Mouse (Mus musculus) hindbrain, embryonic 16.5 days (tissue): ENCODE data around the gene Reep6. TPM values are rescaled to one million over a fixed set of nuclear protein-coding genes. Genes with fewer than 3 reads are reported as not detected.

Experiments used
- ATAC-seq: fragments of 200-750 bp; cut with Nextera tagmentation; 2 replicates; pipeline ENCODE4 v1.8.0; 2017; ENCODE audit warnings: moderate TSS enrichment, moderate library complexity
- H3K27ac ChIP-seq: fragments of 300-500 bp; sonication (generic); 2 replicates; pipeline ENCODE4 v1.5.1; 2014; ENCODE audit warnings: low read depth, mild to moderate bottlenecking, control low read depth, low read length, moderate library complexity
- H3K27me3 ChIP-seq: fragments of 300-500 bp; sonication (generic); replicated peaks from 2 replicates; pipeline ENCODE4 v1.6.1; 2014; ENCODE audit warnings: low read length; ENCODE audit not compliant: control insufficient read depth, insufficient read depth
- H3K36me3 ChIP-seq: fragments of 300-500 bp; sonication (generic); 2 replicates; pipeline ENCODE4 v1.6.1; 2014; ENCODE audit warnings: mild to moderate bottlenecking, low read length, moderate library complexity, mixed read lengths; ENCODE audit not compliant: control insufficient read depth, insufficient read depth
- H3K4me1 ChIP-seq: fragments of 300-500 bp; sonication (generic); 2 replicates; pipeline ENCODE4 v1.6.1; 2014; ENCODE audit warnings: low read depth, low read length; ENCODE audit not compliant: control insufficient read depth, insufficient read depth
- H3K4me2 ChIP-seq: fragments of 300-500 bp; sonication (generic); 2 replicates; pipeline ENCODE4 v1.6.1; 2014; ENCODE audit warnings: mild to moderate bottlenecking, low read length, control low read depth, moderate library complexity
- H3K4me3 ChIP-seq: fragments of 300-500 bp; sonication (generic); 2 replicates; pipeline ENCODE4 v1.5.1; 2014; ENCODE audit warnings: mild to moderate bottlenecking, low read length, control low read depth, moderate library complexity
- H3K9ac ChIP-seq: fragments of 300-500 bp; sonication (generic); 2 replicates; pipeline ENCODE4 v1.6.1; 2014; ENCODE audit warnings: low read depth, mild to moderate bottlenecking, control low read depth, low read length, moderate library complexity
- H3K9me3 ChIP-seq: fragments of 300-500 bp; sonication (generic); 2 replicates; pipeline ENCODE4 v1.6.1; 2014; ENCODE audit warnings: mild to moderate bottlenecking, low read length, moderate library complexity; ENCODE audit not compliant: control insufficient read depth
- WGBS: fragments of 180-500 bp; shearing (Covaris S2); extraction: QIAGEN DNeasy Blood & Tissue Kit; methylation state at CpG from one replicate; pipeline ENCODE4 v1.1.7; 2014; 5-methylcytosine and 5-hydroxymethylcytosine counted together
- polyA plus RNA-seq: library from polyadenylated mRNA; unstranded; fragments of >200 nt; fragmentation: Nextera tagmentation; extraction: Ambion mirVana; gene quantifications from 2 replicates; pipeline ENCODE4 v1.2.1, GENCODE M21; 2015

Gene Reep6
- polyA plus RNA-seq, 1 experiment from 2014 or later = 7.5 TPM

GRCm38 (mm10) chr10:80332525-80332989 is 2.8 kb downstream of the Reep6 start:
- H3K9me3 ChIP-seq = no peaks in the 10 kb centered on the region
- no peak overlapping the region for H3K27ac ChIP-seq
- no peaks in the 10 kb centered on the region for H3K36me3 ChIP-seq
- no peak for ATAC-seq
- WGBS = 75% methylated on average over 5 of the region's 5 CpGs
- no peak overlapping the region for H3K4me3 ChIP-seq
- H3K27me3 ChIP-seq = no peaks in the 10 kb centered on the region
- no peak overlapping the region for H3K9ac ChIP-seq
- peaks cover 8% of the 10 kb centered on the region for H3K4me1 ChIP-seq
- no peak overlapping the region for H3K4me2 ChIP-seq

GRCm38 (mm10) chr10:80336263-80336662 is 6.5 kb downstream of the Reep6 start:
- Histone ChIP-seq H3K4me1 (no peaks in the 10 kb centered on the region; the same call in 1 of the 2 replicates), H3K9ac (no peak overlapping the region), H3K9me3 (no peaks in the 10 kb centered on the region), H3K36me3 (no peaks in the 10 kb centered on the region), H3K27me3 (peaks cover 9% of the 10 kb centered on the region), H3K4me3 (no peak overlapping the region), H3K27ac (no peak overlapping the region), H3K4me2 (no peak overlapping the region)
- ATAC-seq = no peak
- 89% methylated on average over 12 of the region's 12 CpGs for WGBS

- Histone ChIP-seq H3K4me2 (peak overlapping the region; percentile 27), H3K4me3 (0 out of 2 replicates have a peak overlapping the region, but pooled peaks have one; percentile 12), H3K27me3 (peaks cover 46% of the 10 kb centered on the region), H3K27ac (no peak overlapping the region), H3K9me3 (no peaks in the 10 kb centered on the region), H3K9ac (no peak overlapping the region; the same call in 1 of the 2 replicates), H3K4me1 (peaks cover 20% of the 10 kb centered on the region), H3K36me3 (no peaks in the 10 kb centered on the region)
- peak; percentile 34 for ATAC-seq
- 22% methylated on average over 19 of the region's 19 CpGs for WGBS
Observed at GRCm38 (mm10) chr10:80339941-80340750, 10.4 kb downstream of the Reep6 start.

- no peak for ATAC-seq
- H3K9me3 ChIP-seq = no peaks in the 10 kb centered on the region
- no peak overlapping the region for H3K4me3 ChIP-seq
- H3K27ac ChIP-seq = no peak overlapping the region
- 15% methylated on average over 21 of the region's 21 CpGs for WGBS
- H3K9ac ChIP-seq = no peak overlapping the region
- H3K27me3 ChIP-seq = peaks cover 55% of the 10 kb centered on the region
- H3K4me1 ChIP-seq = peaks cover 20% of the 10 kb centered on the region
- H3K36me3 ChIP-seq = no peaks in the 10 kb centered on the region
- H3K4me2 ChIP-seq = no peak overlapping the region
Observed at GRCm38 (mm10) chr10:80341026-80341425, 11.3 kb downstream of the Reep6 start.

- Histone ChIP-seq H3K4me3 (peak overlapping the region; percentile 41), H3K4me2 (peak overlapping the region; percentile 68), H3K27ac (no peak overlapping the region), H3K9ac (no peak overlapping the region), H3K27me3 (peaks cover 59% of the 10 kb centered on the region), H3K4me1 (peaks cover 20% of the 10 kb centered on the region), H3K9me3 (no peaks in the 10 kb centered on the region), H3K36me3 (no peaks in the 10 kb centered on the region)
- WGBS = 3% methylated on average over 42 of the region's 47 CpGs
- no peak for ATAC-seq
Observed at GRCm38 (mm10) chr10:80341491-80342304, 11.9 kb downstream of the Reep6 start.

- WGBS = 2% methylated on average over 26 of the region's 26 CpGs
- Histone ChIP-seq H3K27me3 (peaks cover 63% of the 10 kb centered on the region), H3K27ac (no peak overlapping the region), H3K9me3 (no peaks in the 10 kb centered on the region), H3K4me1 (peaks cover 20% of the 10 kb centered on the region), H3K9ac (no peak overlapping the region), H3K4me2 (peak overlapping the region; percentile 68), H3K36me3 (no peaks in the 10 kb centered on the region), H3K4me3 (peak overlapping the region; percentile 41)
- peak; percentile 34 for ATAC-seq
Observed at GRCm38 (mm10) chr10:80342305-80342748, 12.6 kb downstream of the Reep6 start.

- ATAC-seq = peak; percentile 68
- Histone ChIP-seq H3K27me3 (peaks cover 69% of the 10 kb centered on the region), H3K9me3 (no peaks in the 10 kb centered on the region), H3K27ac (no peak overlapping the region), H3K36me3 (no peaks in the 10 kb centered on the region), H3K9ac (peak overlapping the region; percentile 35), H3K4me2 (peak overlapping the region; percentile 68), H3K4me3 (peak overlapping the region; percentile 41), H3K4me1 (peaks cover 20% of the 10 kb centered on the region)
- WGBS = under 1% methylated on average over 32 of the region's 33 CpGs
Observed at GRCm38 (mm10) chr10:80342749-80343424, 13.1 kb downstream of the Reep6 start.

- 31% methylated on average over 13 of the region's 13 CpGs for WGBS
- ATAC-seq = peak; percentile 16; the same call in 1 of the 2 replicates
- H3K9ac ChIP-seq = peak overlapping the region; percentile 35; the same call in 1 of the 2 replicates
- H3K36me3 ChIP-seq = no peaks in the 10 kb centered on the region
- peak overlapping the region; percentile 68 for H3K4me2 ChIP-seq
- H3K4me3 ChIP-seq = peak overlapping the region; percentile 41
- H3K27me3 ChIP-seq = peaks cover 75% of the 10 kb centered on the region
- H3K4me1 ChIP-seq = peaks cover 20% of the 10 kb centered on the region
- H3K9me3 ChIP-seq = no peaks in the 10 kb centered on the region
- no peak overlapping the region for H3K27ac ChIP-seq
Observed at GRCm38 (mm10) chr10:80343425-80343895, 13.7 kb downstream of the Reep6 start.
